Comparison of ENCODE assay signal across 25 mouse cellular contexts in genomic region chr17:26614286-26614685, GRCm38 (mm10). TPM values are rescaled to one million over a fixed set of nuclear protein-coding genes. Genes with fewer than 3 reads are reported as not detected.
A peak's percentile ranks its signal among the peaks of the same experiment; 100 is the strongest.
DNase-seq lines count a peak whose midpoint lies in the region; ATAC-seq and TF ChIP-seq lines count a peak whose summit lies in the region.
"Had no signal": no experiment of that assay in that cellular context is flagged by ENCODE, and none has a peak within 500 bp of the region (broad histone marks: within the 10 kb centered on the region; RNA-seq: fewer than 3 reads in every experiment).

No protein-coding gene starts in this region.

- H3K4me3 ChIP-seq in gastrocnemius, adult 2 months: no peak overlapping the region
- H3K4me3 ChIP-seq in heart, embryonic 15.5 days: no peak overlapping the region
- H3K4me3 ChIP-seq in lung, postnatal 0 days (ENCODE audit: low read depth, low read length): no peak overlapping the region
- H3K4me3 ChIP-seq in lung, adult 2 months (replicated peaks; ENCODE audit: extremely low read depth, low read depth, low read length): no peak overlapping the region
- H3K4me3 ChIP-seq in kidney, embryonic 15.5 days (replicated peaks): no peak overlapping the region
- H3K4me3 ChIP-seq: embryonic facial prominence, embryonic 12.5 days; forebrain, embryonic 10.5 days; hindbrain, embryonic 10.5 days; midbrain, embryonic 15.5 days; myocyte had no signal

- no peak for ATAC-seq in heart, embryonic 15.5 days (replicated peaks; ENCODE audit: insufficient number of reproducible peaks, insufficient read depth, low FRiP score, low read depth)
- no peak for ATAC-seq in lung, postnatal 0 days
- no peak for ATAC-seq in kidney, embryonic 15.5 days (replicated peaks; ENCODE audit: low FRiP score)
- ATAC-seq: midbrain, embryonic 15.5 days had no signal

- no peaks in the 10 kb centered on the region for H3K27me3 ChIP-seq in heart, embryonic 15.5 days
- H3K27me3 ChIP-seq in lung, postnatal 0 days (replicated peaks; ENCODE audit: insufficient read depth, low read length): no peaks in the 10 kb centered on the region
- no peaks in the 10 kb centered on the region for H3K27me3 ChIP-seq in kidney, embryonic 15.5 days
- H3K27me3 ChIP-seq: CH12.LX; embryonic facial prominence, embryonic 12.5 days; midbrain, embryonic 15.5 days had no signal

- H3K4me1 ChIP-seq in heart, embryonic 15.5 days (replicated peaks): peaks cover 60% of the 10 kb centered on the region
- peaks cover 26% of the 10 kb centered on the region for H3K4me1 ChIP-seq in lung, postnatal 0 days (ENCODE audit: insufficient read depth, low read depth, low read length)
- peaks cover 24% of the 10 kb centered on the region for H3K4me1 ChIP-seq in lung, adult 2 months (ENCODE audit: control insufficient read depth, insufficient read depth, low read length)
- no peaks in the 10 kb centered on the region for H3K4me1 ChIP-seq in kidney, embryonic 15.5 days
- H3K4me1 ChIP-seq: embryonic facial prominence, embryonic 12.5 days; forebrain, embryonic 10.5 days; hindbrain, embryonic 10.5 days; midbrain, embryonic 15.5 days had no signal

- no peak for TF ChIP-seq POLR2A in lung, adult 2 months (IDR thresholded peaks at IDR 0.05; ENCODE audit: borderline replicate concordance, extremely low read depth, low read depth, low read length)

- DNase-seq in gastrocnemius, adult 2 months: no peak
- DNase-seq in gastrocnemius, postnatal 36 days: no peak
- DNase-seq in heart, postnatal 10 days: no peak
- DNase-seq in lung, postnatal 0 days (ENCODE audit: low spot score): no peak
- no peak for DNase-seq in lung, adult 2 months
- no peak for DNase-seq in ovary, postnatal 36 days (ENCODE audit: low spot score)
- DNase-seq: adrenal gland, postnatal 36 days; cerebellum, adult 9-10 months; gastrocnemius, postnatal 10 days; kidney, adult 18-20 months; kidney, postnatal 10 days; left cerebral cortex, postnatal 4 days; lung, adult 18-20 months; lung, postnatal 36 days; right cerebral cortex, postnatal 25 days; thymus, adult 2 months had no signal

- no peak overlapping the region for H3K4me2 ChIP-seq in heart, embryonic 15.5 days
- H3K4me2 ChIP-seq in lung, postnatal 0 days (replicated peaks; ENCODE audit: low read depth, low read length): no peak overlapping the region
- no peak overlapping the region for H3K4me2 ChIP-seq in kidney, embryonic 15.5 days
- H3K4me2 ChIP-seq: embryonic facial prominence, embryonic 12.5 days; liver, embryonic 11.5 days; midbrain, embryonic 15.5 days had no signal

- peaks cover 5% of the 10 kb centered on the region; the same call in 1 of the 2 replicates for H3K36me3 ChIP-seq in heart, embryonic 15.5 days
- H3K36me3 ChIP-seq in lung, postnatal 0 days (ENCODE audit: insufficient read depth, low read length): 0 out of 2 replicates have a peak, but pooled peaks cover 9% of the 10 kb centered on the region
- peaks cover 74% of the 10 kb centered on the region for H3K36me3 ChIP-seq in kidney, embryonic 15.5 days

- no peaks in the 10 kb centered on the region for H3K9me3 ChIP-seq in heart, embryonic 15.5 days (replicated peaks)
- H3K9me3 ChIP-seq in lung, postnatal 0 days (ENCODE audit: low read length): no peaks in the 10 kb centered on the region
- no peaks in the 10 kb centered on the region for H3K9me3 ChIP-seq in kidney, embryonic 15.5 days (replicated peaks)
- H3K9me3 ChIP-seq: embryonic facial prominence, embryonic 12.5 days; forebrain, embryonic 10.5 days; hindbrain, embryonic 10.5 days; midbrain, embryonic 15.5 days had no signal

- WGBS in heart, embryonic 15.5 days: 56% methylated on average over 6 of the region's 6 CpGs
- WGBS in lung, postnatal 0 days: 61% methylated on average over 6 of the region's 6 CpGs
- 62% methylated on average over 6 of the region's 6 CpGs for WGBS in lung, adult 2 months
- 84% methylated on average over 6 of the region's 6 CpGs for WGBS in kidney, embryonic 15.5 days

- intact Hi-C loops in gastrocnemius, adult 2 months (cut with DNase I): no loop called here
- intact Hi-C loops in gastrocnemius, postnatal 36 days (cut with DNase I): no loop called here
- intact Hi-C loops in heart, postnatal 10 days (cut with DNase I): no loop called here

- TF ChIP-seq EP300 in lung, postnatal 0 days (IDR thresholded peaks at IDR 0.05): no peak

- H3K27ac ChIP-seq in gastrocnemius, adult 2 months: peak overlapping the region; percentile 62
- peak overlapping the region; percentile 52 for H3K27ac ChIP-seq in heart, embryonic 15.5 days
- H3K27ac ChIP-seq in lung, postnatal 0 days (ENCODE audit: low read length): peak overlapping the region; percentile 43; the same call in 1 of the 2 replicates
- H3K27ac ChIP-seq in kidney, embryonic 15.5 days: no peak overlapping the region
- H3K27ac ChIP-seq: embryonic facial prominence, embryonic 12.5 days; forebrain, embryonic 10.5 days; hindbrain, embryonic 10.5 days; midbrain, embryonic 15.5 days had no signal

- H3K9ac ChIP-seq in heart, embryonic 15.5 days: no peak overlapping the region
- no peak overlapping the region for H3K9ac ChIP-seq in lung, postnatal 0 days (replicated peaks; ENCODE audit: low read depth)
- no peak overlapping the region for H3K9ac ChIP-seq in kidney, embryonic 15.5 days
- H3K9ac ChIP-seq: embryonic facial prominence, embryonic 12.5 days; midbrain, embryonic 15.5 days had no signal

- TF ChIP-seq CTCF in gastrocnemius, adult 2 months (IDR thresholded peaks at IDR 0.05): no peak
- TF ChIP-seq CTCF in lung, postnatal 0 days (IDR thresholded peaks at IDR 0.05): no peak
- no peak for TF ChIP-seq CTCF in lung, adult 2 months (IDR thresholded peaks at IDR 0.05; ENCODE audit: insufficient read depth, low read length)

RNA-seq across cellular contexts. Expression of gene Atp6v0e, which starts 48.7 kb away (rescaled TPM):
- 10 to 100 TPM; 28.7 to 31.2 TPM for total RNA-seq in gastrocnemius, adult 2 months (2021)
- total RNA-seq in gastrocnemius, postnatal 36 days (2021): 10 to 100 TPM; 32.7 to 34.6 TPM
- 197 and 200 TPM in 2 replicates for polyA plus RNA-seq in heart, embryonic 15.5 days (2015; fragmentation: Nextera tagmentation; extraction: Ambion mirVana)
- 10 to 100 TPM; 87.1 to 87.8 TPM for total RNA-seq in heart, postnatal 10 days (2021)
- polyA plus RNA-seq in lung, postnatal 0 days (2015; fragmentation: Nextera tagmentation; extraction: Ambion mirVana): 330 and 382 TPM in 2 replicates
- polyA plus RNA-seq in lung, adult 2 months (2012; rRNA removed): 194 and 219 TPM in 2 replicates
- 211 and 224 TPM in 2 replicates for polyA plus RNA-seq in kidney, embryonic 15.5 days (2015; fragmentation: Nextera tagmentation; extraction: Ambion mirVana)

RNA-seq across cellular contexts. Expression of gene Dusp1, which starts 52.4 kb away (rescaled TPM):
- total RNA-seq in gastrocnemius, adult 2 months (2021): 10 to 100 TPM; 73.0 to 89.6 TPM
- 100 to 1,000 TPM in 1 of 2 experiments, 10 to 100 TPM in 1; 74.6 to 112 TPM for total RNA-seq in gastrocnemius, postnatal 36 days (2021)
- 30.8 and 38.1 TPM in 2 replicates for polyA plus RNA-seq in heart, embryonic 15.5 days (2015; fragmentation: Nextera tagmentation; extraction: Ambion mirVana)
- total RNA-seq in heart, postnatal 10 days (2021): 100 to 1,000 TPM in 1 of 2 experiments, 10 to 100 TPM in 1; 60.1 to 100 TPM
- polyA plus RNA-seq in lung, postnatal 0 days (2015; fragmentation: Nextera tagmentation; extraction: Ambion mirVana): 68.4 and 79.3 TPM in 2 replicates
- 233 and 359 TPM in 2 replicates for polyA plus RNA-seq in lung, adult 2 months (2012; rRNA removed)
- polyA plus RNA-seq in kidney, embryonic 15.5 days (2015; fragmentation: Nextera tagmentation; extraction: Ambion mirVana): 23.1 and 24.8 TPM in 2 replicates

RNA-seq across cellular contexts. Expression of gene Ergic1, which starts 53.0 kb away (rescaled TPM):
- 10 to 100 TPM; 40.3 to 60.3 TPM for total RNA-seq in gastrocnemius, adult 2 months (2021)
- 10 to 100 TPM; 47.2 to 51.5 TPM for total RNA-seq in gastrocnemius, postnatal 36 days (2021)
- polyA plus RNA-seq in heart, embryonic 15.5 days (2015; fragmentation: Nextera tagmentation; extraction: Ambion mirVana): 75.0 and 92.0 TPM in 2 replicates
- 10 to 100 TPM; 84.4 to 87.8 TPM for total RNA-seq in heart, postnatal 10 days (2021)
- polyA plus RNA-seq in lung, postnatal 0 days (2015; fragmentation: Nextera tagmentation; extraction: Ambion mirVana): 47.9 and 50.6 TPM in 2 replicates
- 86.3 and 93.3 TPM in 2 replicates for polyA plus RNA-seq in lung, adult 2 months (2012; rRNA removed)
- polyA plus RNA-seq in kidney, embryonic 15.5 days (2015; fragmentation: Nextera tagmentation; extraction: Ambion mirVana): 124 and 131 TPM in 2 replicates
